ENCODE assay signal across 11 mouse cellular contexts in genomic region chr1:155245516-155245915, GRCm38 (mm10). TPM values are rescaled to one million over a fixed set of nuclear protein-coding genes. Genes with fewer than 3 reads are reported as not detected.
DNase-seq lines count a peak whose midpoint lies in the region; ATAC-seq lines count a peak whose summit lies in the region.
"Had no signal": no experiment of that assay in that cellular context is flagged by ENCODE, and none has a peak within 500 bp of the region (broad histone marks: within the 10 kb centered on the region; RNA-seq: fewer than 3 reads in every experiment).

No protein-coding gene starts in this region.

- peaks cover 17% of the 10 kb centered on the region for H3K36me3 ChIP-seq in heart, embryonic 14.5 days (ENCODE audit: control insufficient read depth, insufficient read depth, low read length)
- peaks cover 3% of the 10 kb centered on the region; the same call in 1 of the 2 replicates for H3K36me3 ChIP-seq in limb, embryonic 11.5 days (ENCODE audit: control insufficient read depth, insufficient read depth, low read length)
- H3K36me3 ChIP-seq: G1E; hindbrain, embryonic 13.5 days had no signal

- H3K4me1 ChIP-seq in brown adipose tissue, adult 24 weeks (ENCODE audit: control insufficient read depth, insufficient read depth, insufficient read length, low read length) = no peaks in the 10 kb centered on the region
- peaks cover 10 to 20% of the 10 kb centered on the region in 2 experiments for H3K4me1 ChIP-seq in heart, embryonic 14.5 days (ENCODE audit: control insufficient read depth in 2 of 2, insufficient read depth in 2 of 2, low read length in 2 of 2)
- no peaks in the 10 kb centered on the region; the same call in 1 of the 2 replicates for H3K4me1 ChIP-seq in limb, embryonic 11.5 days (ENCODE audit: control insufficient read depth, insufficient read depth, low read length)

- H3K9me3 ChIP-seq in heart, embryonic 14.5 days (ENCODE audit: control insufficient read depth, low read length) = no peaks in the 10 kb centered on the region
- H3K9me3 ChIP-seq in limb, embryonic 11.5 days (ENCODE audit: control insufficient read depth, low read length) = 0 out of 2 replicates have a peak, but pooled peaks cover 2% of the 10 kb centered on the region
- H3K9me3 ChIP-seq: forebrain, embryonic 12.5 days; hindbrain, embryonic 13.5 days had no signal

- DNase-seq in kidney, adult 11 months = peak; percentile 63
- DNase-seq in kidney, postnatal 14 days = no peak
- DNase-seq in limb, embryonic 11.5 days (ENCODE audit: low spot score) = no peak
- no peak for DNase-seq in adrenal gland, adult (ENCODE audit: inconsistent age in 2 of 2, low spot score in 1 of 2)
- no peak for DNase-seq in frontal cortex, postnatal 36 days (ENCODE audit: low spot score in 2 of 2)
- DNase-seq: cerebellum, postnatal 14 days had no signal

- no peak for ATAC-seq in heart, embryonic 14.5 days (ENCODE audit: insufficient number of reproducible peaks, insufficient read depth, low FRiP score, low read depth)
- ATAC-seq in limb, embryonic 11.5 days (ENCODE audit: insufficient number of reproducible peaks, low FRiP score, low TSS enrichment, low read depth) = no peak

- peak overlapping the region; percentile 69; the same call in 1 of the 2 replicates for H3K4me3 ChIP-seq in brown adipose tissue, adult 24 weeks (ENCODE audit: insufficient read depth, low read depth, low read length)
- H3K4me3 ChIP-seq in heart, embryonic 14.5 days (ENCODE audit: control insufficient read depth in 1 of 2, insufficient read depth in 1 of 2, low read depth in 1 of 2, low read length in 2 of 2) = peak overlapping the region; percentile 83 to 93
- H3K4me3 ChIP-seq in limb, embryonic 11.5 days (ENCODE audit: low read depth, low read length) = no peak overlapping the region

- H3K9ac ChIP-seq in heart, embryonic 14.5 days (ENCODE audit: low read length) = peak overlapping the region; percentile 98
- no peak overlapping the region for H3K9ac ChIP-seq in limb, embryonic 11.5 days (ENCODE audit: low read length)

- H3K4me2 ChIP-seq in heart, embryonic 14.5 days (ENCODE audit: low read length) = peak overlapping the region; percentile 81
- peak overlapping the region; percentile 84 for H3K4me2 ChIP-seq in limb, embryonic 11.5 days (ENCODE audit: low read depth, severe bottlenecking)

- no peak overlapping the region for H3K27ac ChIP-seq in brown adipose tissue, adult 24 weeks (replicated peaks; ENCODE audit: low read depth, low read length)
- H3K27ac ChIP-seq in heart, embryonic 14.5 days (replicated peaks in 1 of 2; ENCODE audit: control insufficient read depth in 1 of 2, insufficient read depth in 1 of 2, low read depth in 2 of 2, low read length in 2 of 2) = peak overlapping the region; percentile 92 to 96; a peak in 2 of 4 replicates
- H3K27ac ChIP-seq in limb, embryonic 11.5 days (replicated peaks; ENCODE audit: low read depth, low read length) = no peak overlapping the region
- H3K27ac ChIP-seq: forebrain, embryonic 12.5 days; hindbrain, embryonic 13.5 days had no signal

- H3K27me3 ChIP-seq in heart, embryonic 14.5 days (ENCODE audit: control insufficient read depth, insufficient read depth, low read length) = no peaks in the 10 kb centered on the region
- no peaks in the 10 kb centered on the region for H3K27me3 ChIP-seq in limb, embryonic 11.5 days (ENCODE audit: control insufficient read depth, insufficient read depth, low read length)

- 67% methylated on average over 7 of the region's 7 CpGs for WGBS in heart, embryonic 14.5 days
- 57% methylated on average over 7 of the region's 7 CpGs for whole genome bisulfite sequencing in limb, embryonic 11.5 days

RNA-seq across cellular contexts. Expression of gene BC034090, which starts 1.3 kb away (rescaled TPM):
- 6.1 and 7.5 TPM in 2 replicates for polyA plus RNA-seq in brown adipose tissue, adult 24 weeks (2012; ENCODE audit: insufficient read depth, insufficient read length, missing spikeins)
- 6.9 and 7.2 TPM in 2 replicates for polyA plus RNA-seq in heart, embryonic 14.5 days (2014; fragmentation: Nextera tagmentation; extraction: Ambion mirVana)
- 2.8 and 3.8 TPM in 2 replicates for polyA plus RNA-seq in limb, embryonic 11.5 days (2014; fragmentation: Nextera tagmentation; extraction: Ambion mirVana)

Comparison
In these comparisons a context has a peak if more than half of its experiments do, and no peak if none do; other contexts are left out.
1. H3K27ac ChIP-seq: peak in heart, embryonic 14.5 days (2 of 2); none in brown adipose tissue, adult 24 weeks (single experiment) and limb, embryonic 11.5 days (single experiment).